Mouse (Mus musculus): ENCODE measurements around the gene Ang4. TPM values are rescaled to one million over a fixed set of nuclear protein-coding genes. Genes with fewer than 3 reads are reported as not detected.
A peak's percentile ranks its signal among the peaks of the same experiment; 100 is the strongest.

The Ang4 gene
- polyA plus RNA-seq, 1 experiment from 2014 or later, result not detected

DNA sequence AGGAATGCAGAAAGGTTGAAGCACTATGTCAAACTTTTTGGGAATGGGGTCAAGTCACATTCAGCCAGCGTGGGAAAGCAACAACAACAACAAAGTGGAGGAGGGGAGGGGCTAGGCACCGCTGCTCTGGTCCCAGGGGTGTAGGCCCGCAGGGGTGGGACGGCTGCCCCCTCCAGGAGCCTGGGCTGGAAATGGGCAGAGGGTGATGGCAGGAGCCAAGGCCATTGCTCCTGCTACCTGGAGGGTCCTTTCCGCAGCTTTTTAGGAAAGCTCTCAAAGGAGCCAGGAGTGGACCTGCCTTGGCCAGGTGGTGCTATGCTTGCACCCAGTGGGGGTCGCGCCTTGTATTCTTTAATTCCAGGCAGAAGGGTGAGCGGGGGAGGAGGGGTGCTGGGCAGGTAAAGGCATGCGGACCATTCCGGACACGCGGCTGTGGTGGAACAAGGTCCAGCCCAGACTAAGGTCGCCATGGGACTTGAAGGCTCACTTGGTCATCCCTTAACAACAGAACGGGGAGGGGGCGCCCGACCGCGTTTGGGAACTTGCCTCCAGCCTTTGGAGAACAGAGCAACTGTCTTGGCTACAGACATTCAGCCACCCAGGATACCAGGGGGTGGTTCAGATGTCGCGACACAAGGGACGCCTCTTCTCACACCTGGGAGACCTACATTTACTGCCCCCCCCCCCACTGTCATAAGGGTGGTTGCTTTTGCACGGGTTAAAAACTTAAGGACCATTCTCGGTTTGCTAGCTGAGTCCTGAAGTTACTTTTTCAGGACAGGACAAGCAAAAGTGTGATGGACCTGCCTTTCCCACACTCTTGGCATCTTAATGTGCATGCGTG lies 34.0 kb downstream of the Ang4 start:
- no peaks in the 10 kb centered on the region for H3K36me3 ChIP-seq
- peak overlapping the region; percentile 81 for H3K4me2 ChIP-seq
- peak overlapping the region; percentile 27 for H3K4me3 ChIP-seq
- no peak overlapping the region for H3K27ac ChIP-seq (replicated peaks)
- WGBS, result 2% methylated on average over 24 of the region's 24 CpGs
- H3K27me3 ChIP-seq, result peaks cover 47% of the 10 kb centered on the region
- H3K4me1 ChIP-seq (replicated peaks), result peaks cover 23% of the 10 kb centered on the region
- ATAC-seq (ENCODE audit: low FRiP score, low read depth), result 0 out of 2 replicates have a peak, but pooled peaks have one; percentile 42
- no peak overlapping the region for H3K9ac ChIP-seq
- no peaks in the 10 kb centered on the region for H3K9me3 ChIP-seq

DNA sequence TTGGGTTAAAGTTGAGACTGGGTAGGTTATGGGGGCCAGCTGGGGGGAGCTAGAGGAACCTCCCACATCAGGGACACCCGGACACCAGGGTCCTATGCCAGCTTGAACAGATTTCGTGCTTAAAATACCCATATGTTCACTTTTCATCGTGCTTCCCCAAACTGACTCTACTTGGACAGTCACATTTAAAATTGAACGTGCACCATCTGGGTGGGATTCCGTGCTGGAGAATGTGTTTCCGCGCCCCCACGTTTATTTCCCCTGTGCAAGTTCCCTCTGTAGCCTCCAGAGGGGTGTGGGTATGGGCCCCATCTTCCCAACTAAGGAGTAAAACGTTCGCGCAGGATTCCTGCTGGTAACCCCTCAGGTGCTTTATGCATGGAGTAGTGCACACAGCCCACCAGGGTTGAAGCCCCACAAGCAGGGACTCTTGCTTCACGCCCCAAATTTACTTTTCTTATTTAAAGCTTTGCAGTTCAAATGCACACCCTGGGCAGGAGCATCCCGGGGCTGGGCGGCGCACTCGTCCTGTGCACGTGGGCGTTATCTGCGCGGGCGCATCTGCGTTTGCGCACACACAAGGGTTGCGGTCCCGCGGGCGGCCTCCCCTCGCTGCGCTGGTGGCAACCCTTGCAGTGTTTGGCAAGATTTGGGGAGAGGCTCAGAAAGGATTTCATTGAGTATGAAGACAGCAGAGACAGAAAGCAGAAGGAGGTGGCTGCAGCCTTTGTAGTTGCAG lies 34.8 kb downstream of the Ang4 start:
- peaks cover 47% of the 10 kb centered on the region for H3K27me3 ChIP-seq
- peaks cover 23% of the 10 kb centered on the region for H3K4me1 ChIP-seq (replicated peaks)
- no peak for ATAC-seq (ENCODE audit: low FRiP score, low read depth)
- H3K4me2 ChIP-seq, result peak overlapping the region; percentile 81
- 2% methylated on average over 29 of the region's 29 CpGs for WGBS
- H3K4me3 ChIP-seq, result peak overlapping the region; percentile 27
- H3K9ac ChIP-seq, result no peak overlapping the region
- H3K27ac ChIP-seq (replicated peaks), result no peak overlapping the region
- no peaks in the 10 kb centered on the region for H3K9me3 ChIP-seq
- no peaks in the 10 kb centered on the region for H3K36me3 ChIP-seq

DNA sequence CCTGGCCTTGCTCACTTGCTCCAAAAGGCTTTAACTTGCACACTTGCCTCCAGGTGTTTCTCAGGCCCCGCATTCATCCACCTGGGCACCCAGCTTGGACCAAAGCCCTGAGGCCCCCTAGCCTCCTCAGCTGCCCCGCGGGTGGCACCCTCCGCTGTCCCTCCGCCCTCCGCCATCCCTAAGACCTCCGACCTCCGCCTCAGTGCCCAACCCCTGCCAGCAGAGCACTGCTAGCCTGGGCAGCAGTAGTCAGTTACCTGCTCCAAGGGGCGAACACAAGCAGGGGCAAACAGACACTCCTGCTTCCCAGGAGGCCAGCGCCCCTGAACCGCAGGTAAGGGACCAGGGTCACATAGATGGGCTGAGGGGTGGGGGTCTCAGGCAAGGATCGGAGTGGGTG lies 35.4 kb downstream of the Ang4 start:
- Histone ChIP-seq H3K27me3 (peaks cover 47% of the 10 kb centered on the region), H3K4me1 (replicated peaks) (peaks cover 23% of the 10 kb centered on the region), H3K9me3 (no peaks in the 10 kb centered on the region), H3K27ac (replicated peaks) (no peak overlapping the region), H3K4me2 (no peak overlapping the region), H3K9ac (no peak overlapping the region), H3K36me3 (no peaks in the 10 kb centered on the region), H3K4me3 (no peak overlapping the region)
- no peak for ATAC-seq (ENCODE audit: low FRiP score, low read depth)
- 16% methylated on average over 12 of the region's 12 CpGs for WGBS

DNA sequence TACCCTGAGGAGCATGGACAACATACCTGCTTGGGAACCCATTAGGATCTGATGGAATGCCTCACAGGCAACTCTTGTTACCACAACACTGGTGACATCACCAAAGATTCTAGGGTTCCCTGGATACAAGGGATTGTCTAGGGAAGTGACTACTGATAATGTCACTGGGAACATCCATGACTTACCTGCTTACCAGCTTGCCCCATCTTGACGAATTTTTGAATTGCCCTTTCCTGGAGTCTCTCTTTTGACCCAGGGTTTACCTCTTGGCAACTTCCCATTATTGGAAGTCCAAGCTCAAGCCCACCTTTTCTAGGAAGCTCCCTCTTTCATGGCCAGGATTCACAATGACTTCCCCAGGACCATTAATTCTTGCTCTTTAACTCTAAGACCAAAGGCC lies 56.3 kb downstream of the Ang4 start, which contains the start of gene Gm5800:
Gene Gm5800, minus strand, starts transcription at position 101 of the 400 bp plus-strand sequence.
- 59% methylated on average over 1 of the region's 1 CpGs for whole genome bisulfite sequencing
- H3K36me3 ChIP-seq, result no peaks in the 10 kb centered on the region
- no peaks in the 10 kb centered on the region for H3K9me3 ChIP-seq
- H3K4me1 ChIP-seq (replicated peaks), result no peaks in the 10 kb centered on the region
- no peak within 1 kb of the TSS for H3K4me2 ChIP-seq
- H3K27me3 ChIP-seq, result no peaks in the 10 kb centered on the region
- H3K9ac ChIP-seq, result no peak within 1 kb of the TSS
- no peak within 1 kb of the TSS for H3K4me3 ChIP-seq
- no peak within 1 kb of the TSS for H3K27ac ChIP-seq (replicated peaks)
- ATAC-seq (ENCODE audit: low FRiP score, low read depth), result no peak

Other genes with a start within 250 kb of the Ang4 start
- gene Gm5622, start 220.8 kb downstream of the Ang4 start, polyA plus RNA-seq (2015; fragmentation: Nextera tagmentation; extraction: Ambion mirVana), result not detected in 2 replicates
- gene Gm17175, start 199.5 kb downstream of the Ang4 start, polyA plus RNA-seq (2015; fragmentation: Nextera tagmentation; extraction: Ambion mirVana), result not detected in 2 replicates
- not detected in 2 replicates for gene Gm17174, start 181.5 kb downstream of the Ang4 start, polyA plus RNA-seq (2015; fragmentation: Nextera tagmentation; extraction: Ambion mirVana)
- not detected in 2 replicates for gene Gm17078, start 162.3 kb downstream of the Ang4 start, polyA plus RNA-seq (2015; fragmentation: Nextera tagmentation; extraction: Ambion mirVana)
- gene Gm4181, start 137.9 kb downstream of the Ang4 start, polyA plus RNA-seq (2015; fragmentation: Nextera tagmentation; extraction: Ambion mirVana), result not detected in 2 replicates
- not detected in 2 replicates for gene Gm17079, start 78.1 kb downstream of the Ang4 start, polyA plus RNA-seq (2015; fragmentation: Nextera tagmentation; extraction: Ambion mirVana)
- gene Gm5800, start 56.4 kb downstream of the Ang4 start, polyA plus RNA-seq (2015; fragmentation: Nextera tagmentation; extraction: Ambion mirVana), result not detected in 2 replicates
- not detected in 2 replicates for gene AY358078, start 26.5 kb upstream of the Ang4 start, polyA plus RNA-seq (2015; fragmentation: Nextera tagmentation; extraction: Ambion mirVana)
- gene Ear6, start 80.1 kb upstream of the Ang4 start, polyA plus RNA-seq (2015; fragmentation: Nextera tagmentation; extraction: Ambion mirVana), result not detected in 2 replicates
- 75.2 and 82.7 TPM in 2 replicates for gene Mettl17, start 111.3 kb upstream of the Ang4 start, polyA plus RNA-seq (2015; fragmentation: Nextera tagmentation; extraction: Ambion mirVana)
- 2.0 and 2.1 TPM in 2 replicates for gene Slc39a2, start 119.3 kb upstream of the Ang4 start, polyA plus RNA-seq (2015; fragmentation: Nextera tagmentation; extraction: Ambion mirVana)
- gene Ndrg2, start 140.6 kb upstream of the Ang4 start, polyA plus RNA-seq (2015; fragmentation: Nextera tagmentation; extraction: Ambion mirVana), result 235 and 267 TPM in 2 replicates
- gene Tppp2, start 144.8 kb upstream of the Ang4 start, polyA plus RNA-seq (2015; fragmentation: Nextera tagmentation; extraction: Ambion mirVana), result not detected in 2 replicates
- gene Rnase13, start 149.2 kb upstream of the Ang4 start, polyA plus RNA-seq (2015; fragmentation: Nextera tagmentation; extraction: Ambion mirVana), result not detected in 2 replicates
- 85.2 and 87.6 TPM in 2 replicates for gene Arhgef40, start 211.1 kb upstream of the Ang4 start, polyA plus RNA-seq (2015; fragmentation: Nextera tagmentation; extraction: Ambion mirVana)
- 0.17 and 1.1 TPM in 2 replicates for gene Tmem253, start 242.1 kb upstream of the Ang4 start, polyA plus RNA-seq (2015; fragmentation: Nextera tagmentation; extraction: Ambion mirVana)
- gene Zfp219, start 247.1 kb upstream of the Ang4 start, polyA plus RNA-seq (2015; fragmentation: Nextera tagmentation; extraction: Ambion mirVana), result 38.2 and 40.5 TPM in 2 replicates

All from hindbrain, embryonic 15.5 days (tissue).